Comparison of ENCODE assay signal across 16 mouse cellular contexts in genomic region chr12:77302011-77302410, GRCm38 (mm10).
"Had no signal": no experiment of that assay in that cellular context is flagged by ENCODE, and none has a peak within 500 bp of the region (broad histone marks: within the 10 kb centered on the region; RNA-seq: fewer than 3 reads in every experiment).

No protein-coding gene starts in this region.

- H3K4me2 ChIP-seq: neural tube, embryonic 12.5 days; neural tube, embryonic 13.5 days; stomach, embryonic 15.5 days had no signal

- H3K4me3 ChIP-seq: neural tube, embryonic 12.5 days; neural tube, embryonic 13.5 days; stomach, embryonic 15.5 days had no signal

- H3K4me1 ChIP-seq: neural tube, embryonic 12.5 days; stomach, embryonic 15.5 days had no signal

- H3K36me3 ChIP-seq: neural tube, embryonic 12.5 days; neural tube, embryonic 13.5 days; stomach, embryonic 15.5 days had no signal

- DNase-seq: retina, postnatal 1 day; right cerebral cortex, adult 18-20 months; right cerebral cortex, postnatal 14 days; right cerebral cortex, postnatal 25 days; right cerebral cortex, postnatal 4 days; spleen, adult 18-20 months; thymus, adult 18-20 months; thymus, adult 2 months; thymus, postnatal 14 days; thymus, postnatal 25 days; thymus, postnatal 36 days; thymus, postnatal 4 days had no signal

- H3K27ac ChIP-seq: neural tube, embryonic 12.5 days; neural tube, embryonic 13.5 days; stomach, embryonic 15.5 days; stomach, postnatal 0 days had no signal

- H3K9ac ChIP-seq: neural tube, embryonic 12.5 days; neural tube, embryonic 13.5 days; stomach, embryonic 15.5 days had no signal

- H3K9me3 ChIP-seq: neural tube, embryonic 12.5 days; neural tube, embryonic 13.5 days; stomach, embryonic 15.5 days had no signal

- H3K27me3 ChIP-seq: neural tube, embryonic 12.5 days; neural tube, embryonic 13.5 days; stomach, embryonic 15.5 days had no signal
